Mouse (Mus musculus): ENCODE data around the gene Erich3. TPM values are rescaled to one million over a fixed set of nuclear protein-coding genes. Genes with fewer than 3 reads are reported as not detected.

Gene Erich3
- polyA plus RNA-seq, 1 experiment from 2014 or later: 1.4 TPM

- Histone ChIP-seq H3K27me3 (replicated peaks; ENCODE audit: control insufficient read depth, insufficient read depth, low read length) (no peaks in the 10 kb centered on the region), H3K4me2 (ENCODE audit: low read length) (peak overlapping the region; percentile 81), H3K4me1 (replicated peaks; ENCODE audit: control insufficient read depth, insufficient read depth, low read length) (peaks cover 17% of the 10 kb centered on the region), H3K9ac (replicated peaks; ENCODE audit: low read depth, low read length) (peak overlapping the region; percentile 66), H3K27ac (ENCODE audit: low read length) (peak overlapping the region; percentile 81), H3K36me3 (ENCODE audit: control insufficient read depth, insufficient read depth) (no peaks in the 10 kb centered on the region), H3K9me3 (ENCODE audit: control insufficient read depth, low read length) (no peaks in the 10 kb centered on the region), H3K4me3 (replicated peaks; ENCODE audit: low read length) (no peak overlapping the region; the same call in 1 of the 2 replicates)
- ATAC-seq: no peak
- WGBS: 37% methylated on average over 4 of the region's 4 CpGs
These were observed 977 bp downstream of the Erich3 start for GRCm38 (mm10) chr3:154664636-154665035.

- no peak for ATAC-seq
- no peaks in the 10 kb centered on the region for H3K36me3 ChIP-seq (ENCODE audit: control insufficient read depth, insufficient read depth)
- H3K27ac ChIP-seq (ENCODE audit: low read length): no peak overlapping the region
- H3K9ac ChIP-seq (replicated peaks; ENCODE audit: low read depth, low read length): no peak overlapping the region
- peaks cover 15% of the 10 kb centered on the region for H3K4me1 ChIP-seq (replicated peaks; ENCODE audit: control insufficient read depth, insufficient read depth, low read length)
- WGBS: 79% methylated on average over 3 of the region's 3 CpGs
- no peak overlapping the region for H3K4me3 ChIP-seq (replicated peaks; ENCODE audit: low read length)
- no peaks in the 10 kb centered on the region for H3K27me3 ChIP-seq (replicated peaks; ENCODE audit: control insufficient read depth, insufficient read depth, low read length)
- no peaks in the 10 kb centered on the region for H3K9me3 ChIP-seq (ENCODE audit: control insufficient read depth, low read length)
- H3K4me2 ChIP-seq (ENCODE audit: low read length): no peak overlapping the region
These were observed 4.8 kb downstream of the Erich3 start for GRCm38 (mm10) chr3:154668485-154668884.

- 90% methylated on average over 6 of the region's 6 CpGs for WGBS
- H3K4me1 ChIP-seq (replicated peaks; ENCODE audit: control insufficient read depth, insufficient read depth, low read length): 0 out of 2 replicates have a peak, but pooled peaks cover 3% of the 10 kb centered on the region
These were observed 6.9 kb downstream of the Erich3 start for GRCm38 (mm10) chr3:154670584-154670983.

GRCm38 (mm10) chr3:154671013-154671412 lies 7.4 kb downstream of the Erich3 start:
- Histone ChIP-seq H3K27me3 (replicated peaks; ENCODE audit: control insufficient read depth, insufficient read depth, low read length) (no peaks in the 10 kb centered on the region), H3K27ac (ENCODE audit: low read length) (no peak overlapping the region), H3K9me3 (ENCODE audit: control insufficient read depth, low read length) (no peaks in the 10 kb centered on the region), H3K4me2 (ENCODE audit: low read length) (no peak overlapping the region), H3K4me1 (replicated peaks; ENCODE audit: control insufficient read depth, insufficient read depth, low read length) (0 out of 2 replicates have a peak, but pooled peaks cover 3% of the 10 kb centered on the region), H3K9ac (replicated peaks; ENCODE audit: low read depth, low read length) (no peak overlapping the region), H3K36me3 (ENCODE audit: control insufficient read depth, insufficient read depth) (no peaks in the 10 kb centered on the region), H3K4me3 (replicated peaks; ENCODE audit: low read length) (no peak overlapping the region)
- no peak for ATAC-seq
- 80% methylated on average over 5 of the region's 5 CpGs for WGBS

More at GRCm38 (mm10) chr3:154670584-154670983, 6.9 kb downstream of the Erich3 start:
- Histone ChIP-seq H3K9ac (replicated peaks; ENCODE audit: low read depth, low read length) (no peak overlapping the region), H3K36me3 (ENCODE audit: control insufficient read depth, insufficient read depth) (no peaks in the 10 kb centered on the region), H3K4me3 (replicated peaks; ENCODE audit: low read length) (no peak overlapping the region), H3K4me2 (ENCODE audit: low read length) (no peak overlapping the region), H3K27me3 (replicated peaks; ENCODE audit: control insufficient read depth, insufficient read depth, low read length) (no peaks in the 10 kb centered on the region), H3K9me3 (ENCODE audit: control insufficient read depth, low read length) (no peaks in the 10 kb centered on the region), H3K27ac (ENCODE audit: low read length) (no peak overlapping the region)
- ATAC-seq: no peak

GRCm38 (mm10) chr3:154673326-154673725 lies 9.7 kb downstream of the Erich3 start:
- WGBS: 62% methylated on average over 8 of the region's 8 CpGs
- no peaks in the 10 kb centered on the region for H3K36me3 ChIP-seq (ENCODE audit: control insufficient read depth, insufficient read depth)
- H3K4me1 ChIP-seq (replicated peaks; ENCODE audit: control insufficient read depth, insufficient read depth, low read length): 0 out of 2 replicates have a peak, but pooled peaks cover 3% of the 10 kb centered on the region
- no peak overlapping the region for H3K4me2 ChIP-seq (ENCODE audit: low read length)
- H3K9me3 ChIP-seq (ENCODE audit: control insufficient read depth, low read length): no peaks in the 10 kb centered on the region
- H3K27ac ChIP-seq (ENCODE audit: low read length): no peak overlapping the region
- H3K27me3 ChIP-seq (replicated peaks; ENCODE audit: control insufficient read depth, insufficient read depth, low read length): no peaks in the 10 kb centered on the region
- no peak overlapping the region for H3K4me3 ChIP-seq (replicated peaks; ENCODE audit: low read length)
- no peak overlapping the region for H3K9ac ChIP-seq (replicated peaks; ENCODE audit: low read depth, low read length)
- ATAC-seq: no peak

- H3K36me3 ChIP-seq (ENCODE audit: control insufficient read depth, insufficient read depth): no peaks in the 10 kb centered on the region
- no peak overlapping the region for H3K9ac ChIP-seq (replicated peaks; ENCODE audit: low read depth, low read length)
- H3K4me2 ChIP-seq (ENCODE audit: low read length): no peak overlapping the region
- no peaks in the 10 kb centered on the region for H3K27me3 ChIP-seq (replicated peaks; ENCODE audit: control insufficient read depth, insufficient read depth, low read length)
- WGBS: 67% methylated on average over 2 of the region's 2 CpGs
- ATAC-seq: no peak
- H3K4me1 ChIP-seq (replicated peaks; ENCODE audit: control insufficient read depth, insufficient read depth, low read length): no peaks in the 10 kb centered on the region
- no peak overlapping the region for H3K4me3 ChIP-seq (replicated peaks; ENCODE audit: low read length)
- no peaks in the 10 kb centered on the region for H3K9me3 ChIP-seq (ENCODE audit: control insufficient read depth, low read length)
- H3K27ac ChIP-seq (ENCODE audit: low read length): no peak overlapping the region
These were observed 18.9 kb downstream of the Erich3 start for GRCm38 (mm10) chr3:154682570-154682969.

GRCm38 (mm10) chr3:154683667-154684066 lies 20.0 kb downstream of the Erich3 start:
- WGBS: 83% methylated on average over 2 of the region's 2 CpGs
- ATAC-seq: no peak
- no peaks in the 10 kb centered on the region for H3K27me3 ChIP-seq (replicated peaks; ENCODE audit: control insufficient read depth, insufficient read depth, low read length)
- H3K27ac ChIP-seq (ENCODE audit: low read length): no peak overlapping the region
- no peak overlapping the region for H3K4me2 ChIP-seq (ENCODE audit: low read length)
- H3K9me3 ChIP-seq (ENCODE audit: control insufficient read depth, low read length): no peaks in the 10 kb centered on the region
- no peak overlapping the region for H3K4me3 ChIP-seq (replicated peaks; ENCODE audit: low read length)
- H3K4me1 ChIP-seq (replicated peaks; ENCODE audit: control insufficient read depth, insufficient read depth, low read length): no peaks in the 10 kb centered on the region
- H3K9ac ChIP-seq (replicated peaks; ENCODE audit: low read depth, low read length): no peak overlapping the region
- no peaks in the 10 kb centered on the region for H3K36me3 ChIP-seq (ENCODE audit: control insufficient read depth, insufficient read depth)

GRCm38 (mm10) chr3:154690260-154690659 lies 26.6 kb downstream of the Erich3 start:
- H3K27me3 ChIP-seq (replicated peaks; ENCODE audit: control insufficient read depth, insufficient read depth, low read length): no peaks in the 10 kb centered on the region
- H3K27ac ChIP-seq (ENCODE audit: low read length): no peak overlapping the region
- peaks cover 15% of the 10 kb centered on the region for H3K4me1 ChIP-seq (replicated peaks; ENCODE audit: control insufficient read depth, insufficient read depth, low read length)
- H3K4me3 ChIP-seq (replicated peaks; ENCODE audit: low read length): no peak overlapping the region
- no peak overlapping the region for H3K9ac ChIP-seq (replicated peaks; ENCODE audit: low read depth, low read length)
- H3K9me3 ChIP-seq (ENCODE audit: control insufficient read depth, low read length): no peaks in the 10 kb centered on the region
- H3K4me2 ChIP-seq (ENCODE audit: low read length): no peak overlapping the region
- no peak for ATAC-seq
- no peaks in the 10 kb centered on the region for H3K36me3 ChIP-seq (ENCODE audit: control insufficient read depth, insufficient read depth)

GRCm38 (mm10) chr3:154691897-154692571 lies 28.4 kb downstream of the Erich3 start:
- WGBS: 27% methylated on average over 14 of the region's 14 CpGs
- H3K4me3 ChIP-seq (replicated peaks; ENCODE audit: low read length): no peak overlapping the region
- peak overlapping the region; percentile 34 for H3K4me2 ChIP-seq (ENCODE audit: low read length)
- no peaks in the 10 kb centered on the region for H3K36me3 ChIP-seq (ENCODE audit: control insufficient read depth, insufficient read depth)
- peaks cover 15% of the 10 kb centered on the region for H3K4me1 ChIP-seq (replicated peaks; ENCODE audit: control insufficient read depth, insufficient read depth, low read length)
- H3K27me3 ChIP-seq (replicated peaks; ENCODE audit: control insufficient read depth, insufficient read depth, low read length): no peaks in the 10 kb centered on the region
- no peak overlapping the region; the same call in 1 of the 2 replicates for H3K9ac ChIP-seq (replicated peaks; ENCODE audit: low read depth, low read length)
- peak overlapping the region; percentile 44 for H3K27ac ChIP-seq (ENCODE audit: low read length)
- no peaks in the 10 kb centered on the region for H3K9me3 ChIP-seq (ENCODE audit: control insufficient read depth, low read length)
- ATAC-seq: peak; percentile 94

Data from forebrain, embryonic 16.5 days (tissue).